Mouse (Mus musculus) left cerebral cortex, adult 6 months (tissue): ENCODE measurements around the gene Inmt. TPM values are rescaled to one million over a fixed set of nuclear protein-coding genes. Genes with fewer than 3 reads are reported as not detected.

Source experiments
- long read RNA-seq, 2 experiments: library from polyadenylated mRNA; unstranded; transcript quantifications; one replicate each; pipeline ENCODE4 v2.0.0; 2019 to 2020
- polyA plus RNA-seq: library from polyadenylated mRNA; unstranded; fragments of <200 nt; fragmentation: Nextera tagmentation; gene quantifications from 2 replicates; pipeline ENCODE4 v1.2.3, GENCODE M21; 2021

Gene Inmt
- 0.63 and 0.82 TPM in 2 replicates for polyA plus RNA-seq
- long read RNA-seq, experiment 1, result 0 reads
- long read RNA-seq, experiment 2, partial matches to known transcripts, result 1 of 2 reads
- long read RNA-seq, experiment 2, other reads (novel, unspliced or antisense), result 0 of 2 reads

GRCm38 (mm10) chr6:55174741-55175181 is at the start of gene Inmt:
Gene Inmt (minus strand): TSS chr6:55175043.

GRCm38 (mm10) chr6:55202913-55203910 is 28.4 kb upstream of the Inmt start, which contains the start of gene Mindy4:
Gene Mindy4 (plus strand): TSS chr6:55203383.

GRCm38 (mm10) chr6:55132794-55133193 is 42.0 kb downstream of the Inmt start, which contains the start of gene Crhr2:
Gene Crhr2 (minus strand): TSS chr6:55133016.

Other genes starting within 250 kb of the Inmt start
- gene Nod1, start 202.4 kb downstream of the Inmt start, polyA plus RNA-seq, result 1.1 and 1.5 TPM in 2 replicates
- 52.1 and 72.6 TPM in 2 replicates for gene Ggct, start 182.1 kb downstream of the Inmt start, polyA plus RNA-seq
- gene Gars, start 137.0 kb downstream of the Inmt start, polyA plus RNA-seq, result 130 and 138 TPM in 2 replicates
- 0.49 and 0.76 TPM in 2 replicates for gene Crhr2, start 42.0 kb downstream of the Inmt start, polyA plus RNA-seq
- 3.3 and 6.9 TPM in 2 replicates for gene Mindy4, start 28.3 kb upstream of the Inmt start, polyA plus RNA-seq
- 0.04 TPM in 1 of 2 replicates, not detected in the other for gene Aqp1, start 161.4 kb upstream of the Inmt start, polyA plus RNA-seq
- gene Ghrhr, start 201.3 kb upstream of the Inmt start, polyA plus RNA-seq, result not detected in 2 replicates